Mouse (Mus musculus) megakaryocyte, embryonic 14.5 days (primary cell): ENCODE results near the gene Ssh2. TPM values are rescaled to one million over a fixed set of nuclear protein-coding genes. Genes with fewer than 3 reads are reported as not detected.

Experiments
- H3K27me3 ChIP-seq: replicated peaks from 2 replicates; pipeline ENCODE3; 2012; ENCODE audit warnings: inconsistent platforms
- H3K36me3 ChIP-seq: replicated peaks from 2 replicates; pipeline ENCODE3; 2012; ENCODE audit warnings: low read length, inconsistent platforms, mixed read lengths
- H3K4me1 ChIP-seq: 2 replicates; pipeline ENCODE4 v1.6.1; 2012; ENCODE audit warnings: inconsistent platforms
- H3K4me3 ChIP-seq: replicated peaks from 2 replicates; pipeline ENCODE3; 2012; ENCODE audit warnings: moderate library complexity, mild to moderate bottlenecking, inconsistent platforms
- H3K9me3 ChIP-seq: 2 replicates; pipeline ENCODE4 v1.6.1; 2012; ENCODE audit warnings: inconsistent platforms
- FLI1 ChIP-seq: IDR thresholded peaks from 2 replicates; pipeline ENCODE4 v1.6.1; 2012; ENCODE audit warnings: low read length, inconsistent platforms, mixed read lengths
- GATA1 ChIP-seq: IDR thresholded peaks from 3 replicates; pipeline ENCODE4 v1.6.1; 2012; ENCODE audit warnings: mixed read lengths, low read length, inconsistent platforms, borderline replicate concordance
- polyA plus RNA-seq: library from polyadenylated mRNA; stranded (reverse); fragments of >175 nt; gene quantifications from 2 replicates; pipeline ENCODE4 v1.2.3, GENCODE M21; 2012; ENCODE audit warnings: low replicate concordance; ENCODE audit not compliant: insufficient read depth

The Ssh2 gene
- polyA plus RNA-seq, 1 experiment = 12.1 TPM

DNA sequence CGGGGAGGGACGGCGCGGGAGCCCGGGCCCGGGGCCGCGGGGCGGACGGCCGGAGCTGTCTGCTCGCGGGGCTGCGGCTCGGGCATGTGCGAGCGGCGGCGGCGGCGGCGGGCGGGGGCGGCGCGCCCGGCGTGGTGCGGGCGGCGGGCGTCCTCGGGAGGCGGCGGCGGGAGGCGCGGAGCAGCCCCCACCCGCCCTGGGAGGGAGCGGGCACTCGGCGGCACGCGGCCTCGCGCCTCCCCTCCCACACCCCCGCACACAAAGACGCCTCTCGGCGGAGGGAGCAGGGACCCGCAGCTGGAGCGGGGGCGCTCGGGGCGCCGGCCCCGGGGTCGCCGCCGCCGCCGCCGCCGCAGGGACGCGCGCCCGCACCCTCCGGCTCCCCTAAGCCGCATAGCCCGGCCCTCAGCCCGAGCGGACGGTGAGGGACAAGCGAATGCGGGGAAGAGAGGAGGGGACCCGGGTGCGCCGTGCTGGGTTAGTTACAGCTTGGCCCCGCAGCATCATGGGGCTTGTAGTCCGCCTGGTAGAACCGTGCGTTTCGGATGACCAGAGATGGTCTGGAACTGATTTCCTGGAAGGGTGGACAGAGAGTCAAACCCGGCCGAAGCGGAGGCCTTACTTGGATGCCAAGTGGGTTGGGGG, 273.6 kb downstream of the Ssh2 start, which contains the start of gene Ankrd13b:
Gene Ankrd13b (minus strand): TSS at position 88 of the 645 bp plus-strand sequence.
- no peaks in the 10 kb centered on the region for H3K36me3 ChIP-seq
- no peak for TF ChIP-seq FLI1
- TF ChIP-seq GATA1 = no peak
- H3K4me1 ChIP-seq = peaks cover 67% of the 10 kb centered on the region
- H3K27me3 ChIP-seq = peaks cover 37% of the 10 kb centered on the region
- peak within 1 kb of the TSS; percentile 99 for H3K4me3 ChIP-seq
- H3K9me3 ChIP-seq = no peaks in the 10 kb centered on the region

DNA sequence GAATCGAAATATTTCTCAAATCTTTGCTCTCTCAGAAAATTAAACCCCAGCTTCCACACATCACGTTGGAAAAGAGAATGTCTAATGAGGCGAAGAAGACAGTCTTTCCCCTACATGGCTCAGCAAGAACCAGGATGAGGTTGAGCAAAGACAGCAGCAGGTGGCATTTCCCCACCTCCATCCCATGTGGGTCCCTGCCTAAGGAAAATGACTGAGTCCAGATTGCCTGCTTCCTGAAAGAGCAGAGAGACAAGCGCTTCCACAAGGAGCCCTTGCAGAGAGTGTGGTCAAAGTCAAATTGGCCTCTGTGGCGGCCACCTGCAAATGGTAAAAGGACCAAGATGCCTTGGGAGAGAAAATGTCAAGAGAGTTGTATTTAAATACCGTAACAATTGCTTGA, 274.4 kb downstream of the Ssh2 start:
- Histone ChIP-seq H3K27me3 (peaks cover 35% of the 10 kb centered on the region), H3K9me3 (no peaks in the 10 kb centered on the region), H3K4me3 (peak overlapping the region; percentile 99), H3K4me1 (peaks cover 74% of the 10 kb centered on the region), H3K36me3 (no peaks in the 10 kb centered on the region)
- TF ChIP-seq FLI1 (no peak), GATA1 (no peak)

DNA sequence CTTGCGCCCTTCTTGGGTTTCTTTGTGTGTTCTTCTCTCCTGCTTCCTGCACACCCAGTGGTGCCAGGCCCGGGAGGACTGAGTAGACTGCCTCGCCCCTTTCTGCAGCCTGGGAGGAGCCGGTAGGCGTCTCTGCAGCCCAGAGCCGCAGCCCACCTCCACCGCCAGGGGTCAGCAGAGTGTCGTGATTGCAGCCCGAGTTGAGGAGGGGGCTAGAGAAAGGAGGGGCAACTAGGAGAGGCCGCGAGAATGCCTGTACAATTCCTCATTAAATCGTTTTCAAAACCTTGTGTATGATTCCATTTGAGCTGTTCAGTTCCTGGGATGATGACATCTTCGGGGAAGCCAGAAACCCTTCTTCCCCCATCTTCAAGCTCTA, 275.0 kb downstream of the Ssh2 start:
- Histone ChIP-seq H3K4me3 (peak overlapping the region; percentile 99), H3K27me3 (peaks cover 29% of the 10 kb centered on the region)

GRCm38 (mm10) chr11:77491502-77492291, 275.6 kb downstream of the Ssh2 start:
- H3K36me3 ChIP-seq = peaks cover 5% of the 10 kb centered on the region
- H3K9me3 ChIP-seq = no peaks in the 10 kb centered on the region
- H3K27me3 ChIP-seq = peaks cover 28% of the 10 kb centered on the region
- H3K4me1 ChIP-seq = peaks cover 85% of the 10 kb centered on the region
- peak overlapping the region; percentile 99 for H3K4me3 ChIP-seq
- no peak for TF ChIP-seq FLI1
- TF ChIP-seq GATA1 = no peak

More for the DNA sequence above, 275.0 kb downstream of the Ssh2 start:
- H3K4me1 ChIP-seq = peaks cover 81% of the 10 kb centered on the region
- TF ChIP-seq GATA1 (no peak), FLI1 (no peak)
- no peaks in the 10 kb centered on the region for H3K9me3 ChIP-seq
- H3K36me3 ChIP-seq = peaks cover 5% of the 10 kb centered on the region

GRCm38 (mm10) chr11:77492311-77492871, 276.3 kb downstream of the Ssh2 start:
- peaks cover 25% of the 10 kb centered on the region for H3K27me3 ChIP-seq
- H3K4me1 ChIP-seq = peaks cover 86% of the 10 kb centered on the region
- peak overlapping the region; percentile 99 for H3K4me3 ChIP-seq
- TF ChIP-seq GATA1 = no peak
- H3K36me3 ChIP-seq = peaks cover 11% of the 10 kb centered on the region
- H3K9me3 ChIP-seq = no peaks in the 10 kb centered on the region

- Histone ChIP-seq H3K36me3 (peaks cover 12% of the 10 kb centered on the region), H3K9me3 (no peaks in the 10 kb centered on the region), H3K4me1 (peaks cover 89% of the 10 kb centered on the region), H3K4me3 (peak overlapping the region; percentile 99), H3K27me3 (peaks cover 22% of the 10 kb centered on the region)
- TF ChIP-seq GATA1 = no peak
- TF ChIP-seq FLI1 = no peak
Observed at GRCm38 (mm10) chr11:77492911-77493332, 276.8 kb downstream of the Ssh2 start.

GRCm38 (mm10) chr11:77493512-77494343, 277.6 kb downstream of the Ssh2 start, which contains the start of gene Git1:
Gene Git1 (plus strand): TSS chr11:77493562.
- Histone ChIP-seq H3K27me3 (peaks cover 14% of the 10 kb centered on the region), H3K36me3 (peaks cover 20% of the 10 kb centered on the region), H3K9me3 (no peaks in the 10 kb centered on the region), H3K4me1 (peaks cover 89% of the 10 kb centered on the region), H3K4me3 (peak within 1 kb of the TSS; percentile 99)
- TF ChIP-seq FLI1 (no peak), GATA1 (no peak)

- H3K4me1 ChIP-seq = peaks cover 89% of the 10 kb centered on the region
- TF ChIP-seq FLI1 (no peak), GATA1 (no peak)
- peaks cover 26% of the 10 kb centered on the region for H3K36me3 ChIP-seq
- no peaks in the 10 kb centered on the region for H3K9me3 ChIP-seq
- H3K4me3 ChIP-seq = peak overlapping the region; percentile 99
- peaks cover 8% of the 10 kb centered on the region for H3K27me3 ChIP-seq
Observed at GRCm38 (mm10) chr11:77494344-77494676, 278.2 kb downstream of the Ssh2 start.

- Histone ChIP-seq H3K9me3 (no peaks in the 10 kb centered on the region), H3K27me3 (peaks cover 6% of the 10 kb centered on the region), H3K4me1 (peaks cover 92% of the 10 kb centered on the region), H3K4me3 (peak overlapping the region; percentile 99), H3K36me3 (peaks cover 31% of the 10 kb centered on the region)
- TF ChIP-seq GATA1 (no peak), FLI1 (no peak)
Observed at GRCm38 (mm10) chr11:77494782-77495181, 278.7 kb downstream of the Ssh2 start.
